ENCODE assay signal across 8 mouse cellular contexts in the genomic region with DNA sequence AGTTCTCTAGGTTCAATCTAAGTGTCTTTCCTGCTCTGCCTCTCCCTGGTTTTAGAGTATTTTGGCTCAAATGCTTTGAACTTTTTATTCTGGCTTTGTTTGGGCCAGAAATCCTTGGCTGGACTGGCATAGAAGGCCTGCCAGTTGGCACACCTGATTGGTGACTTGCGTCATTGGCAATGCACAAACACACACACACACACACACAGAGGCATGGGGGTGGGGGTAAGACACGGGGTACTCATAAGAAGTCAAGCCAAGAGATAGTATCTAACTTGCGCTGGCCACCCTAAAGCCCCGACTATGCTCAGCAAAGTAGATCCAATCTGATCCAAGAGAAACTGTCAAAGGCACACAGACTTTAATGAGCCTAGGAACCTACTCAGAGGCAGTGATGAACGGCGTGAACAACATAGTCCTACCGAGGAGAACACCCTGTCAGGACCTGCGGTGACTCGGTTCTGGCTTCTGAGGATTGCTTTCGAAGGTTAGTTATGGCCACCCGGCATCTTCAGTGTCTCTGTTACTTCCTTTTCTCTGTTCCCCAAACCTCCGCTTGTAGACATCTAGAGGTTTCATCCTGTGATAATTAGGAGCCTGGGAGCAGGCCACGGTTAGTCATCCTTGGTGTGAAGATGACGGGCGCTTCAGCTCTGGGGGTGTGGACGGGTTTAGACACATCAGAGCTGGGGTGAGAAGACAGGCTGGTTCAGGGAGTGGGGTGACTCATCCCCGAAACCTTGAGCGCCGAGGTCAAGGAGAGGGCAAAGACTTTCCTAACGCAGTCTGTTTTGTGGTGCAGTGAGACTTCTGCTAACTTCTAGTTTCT.
DNase-seq lines count a peak whose midpoint lies in the region; ATAC-seq lines count a peak whose summit lies in the region.
"Had no signal": no experiment of that assay in that cellular context is flagged by ENCODE, and none has a peak within 500 bp of the region (broad histone marks: within the 10 kb centered on the region; RNA-seq: fewer than 3 reads in every experiment).

No protein-coding gene starts in this region.

- peak; percentile 66 to 69 for DNase-seq in layer of hippocampus, postnatal 10 days (ENCODE audit: low spot score in 2 of 2)
- DNase-seq in layer of hippocampus, postnatal 25 days (ENCODE audit: extremely low spot score in 1 of 2, low spot score in 1 of 2) = no peak
- DNase-seq in R1 (ENCODE audit: low read depth, low spot score) = peak; percentile 9
- DNase-seq in cerebellum, adult 11 months = peak; percentile 76
- DNase-seq in kidney, adult 18-20 months = no peak
- no peak for DNase-seq in midbrain, embryonic 11.5 days (ENCODE audit: low spot score, missing footprints)

- H3K9ac ChIP-seq in midbrain, embryonic 11.5 days (ENCODE audit: low read length) = no peak overlapping the region
- H3K9ac ChIP-seq: neural tube, embryonic 13.5 days had no signal

- ATAC-seq in inflammation-experienced regulatory T-cells, adult 6 months = peak; percentile 54
- ATAC-seq in midbrain, embryonic 11.5 days (ENCODE audit: low FRiP score) = no peak

- no peak overlapping the region for H3K27ac ChIP-seq in midbrain, embryonic 11.5 days (ENCODE audit: low read depth, low read length)
- H3K27ac ChIP-seq: neural tube, embryonic 13.5 days had no signal

- H3K27me3 ChIP-seq in midbrain, embryonic 11.5 days (ENCODE audit: control insufficient read depth, insufficient read depth, low read length) = no peaks in the 10 kb centered on the region
- H3K27me3 ChIP-seq: neural tube, embryonic 13.5 days had no signal

- H3K9me3 ChIP-seq in midbrain, embryonic 11.5 days (ENCODE audit: control insufficient read depth, low read length) = no peaks in the 10 kb centered on the region
- H3K9me3 ChIP-seq: neural tube, embryonic 13.5 days had no signal

- no peaks in the 10 kb centered on the region for H3K4me1 ChIP-seq in midbrain, embryonic 11.5 days (ENCODE audit: control insufficient read depth, insufficient read depth, low read length)
- H3K4me1 ChIP-seq: neural tube, embryonic 13.5 days had no signal

- H3K4me3 ChIP-seq in midbrain, embryonic 11.5 days (ENCODE audit: low read depth, low read length) = no peak overlapping the region
- H3K4me3 ChIP-seq: neural tube, embryonic 13.5 days had no signal

- H3K36me3 ChIP-seq in midbrain, embryonic 11.5 days (ENCODE audit: control insufficient read depth, insufficient read depth, low read length) = no peaks in the 10 kb centered on the region
- H3K36me3 ChIP-seq: neural tube, embryonic 13.5 days had no signal

- 92% methylated on average over 20 of the region's 20 CpGs for WGBS in midbrain, embryonic 11.5 days

- no peak overlapping the region for H3K4me2 ChIP-seq in midbrain, embryonic 11.5 days
- H3K4me2 ChIP-seq: neural tube, embryonic 13.5 days had no signal

Comparison
In these comparisons a context has a peak if more than half of its experiments do, and no peak if none do; other contexts are left out.
1. DNase-seq: peak in layer of hippocampus, postnatal 10 days (2 of 2), R1 (single experiment) and cerebellum, adult 11 months (single experiment); none in layer of hippocampus, postnatal 25 days (0 of 2), kidney, adult 18-20 months (single experiment) and midbrain, embryonic 11.5 days (single experiment).